Mouse (Mus musculus): ENCODE measurements around the gene Olfr504. TPM values are rescaled to one million over a fixed set of nuclear protein-coding genes. Genes with fewer than 3 reads are reported as not detected.
"Not testable (repeated sequence)": the region's sequence is repeated elsewhere in the genome, so short reads cannot be mapped to it uniquely, and the experiment has no call there.

Olfr504 gene
- not detected in 2 replicates for polyA plus RNA-seq (2016; fragmentation: Nextera tagmentation; extraction: Ambion mirVana)

DNA sequence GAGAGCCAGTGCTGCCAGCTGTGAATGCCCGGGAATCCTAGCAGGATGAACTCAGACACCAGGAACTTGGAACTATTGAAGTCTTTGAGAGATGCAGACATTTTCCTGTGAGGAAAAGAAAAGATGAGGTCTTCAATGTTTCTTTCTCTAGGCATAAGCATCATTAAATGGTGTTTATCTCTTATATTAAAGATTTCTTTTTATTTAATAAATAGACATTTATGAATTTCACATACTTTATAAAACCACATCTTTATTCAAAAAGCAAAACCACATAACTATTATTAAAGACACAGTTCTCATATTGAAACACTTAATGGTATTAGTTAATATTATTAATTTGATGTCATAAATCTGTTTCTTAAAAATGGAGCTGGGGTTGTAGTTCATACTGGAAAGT lies at the start of gene Olfr504:
Gene Olfr504 (minus strand): TSS at position 101 of the 400 bp plus-strand sequence.
- no peaks in the 10 kb centered on the region for H3K4me1 ChIP-seq
- no peaks in the 10 kb centered on the region for H3K9me3 ChIP-seq (replicated peaks)
- ATAC-seq = no peak
- no peak within 1 kb of the TSS for H3K9ac ChIP-seq
- H3K27ac ChIP-seq = no peak within 1 kb of the TSS
- H3K27me3 ChIP-seq (replicated peaks) = no peaks in the 10 kb centered on the region
- H3K4me3 ChIP-seq = no peak within 1 kb of the TSS
- no peaks in the 10 kb centered on the region for H3K36me3 ChIP-seq
- 59% methylated on average over 1 of the region's 1 CpGs for WGBS (ENCODE audit: insufficient replicate concordance)
- H3K4me2 ChIP-seq = no peak within 1 kb of the TSS

DNA sequence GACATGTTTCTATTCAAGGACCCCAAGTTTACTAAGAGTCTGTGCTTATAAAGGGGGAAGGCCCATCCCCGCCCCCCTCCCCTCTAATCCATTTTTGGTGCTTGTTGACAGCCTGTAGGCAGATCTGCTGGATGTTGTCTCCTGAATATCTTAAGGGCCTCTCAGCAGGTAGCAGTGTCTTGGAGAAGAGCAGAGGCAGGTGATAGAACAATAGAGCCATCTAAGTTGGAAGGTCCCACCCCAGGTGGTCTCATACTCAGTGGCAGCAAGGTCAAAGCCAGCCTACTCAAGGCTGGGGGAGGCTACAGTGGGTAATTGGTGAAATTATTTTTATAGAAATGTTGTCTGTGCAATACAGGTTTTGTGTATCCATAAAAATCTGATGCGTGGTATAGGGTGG lies 48.5 kb upstream of the Olfr504 start:
- no peaks in the 10 kb centered on the region for H3K9me3 ChIP-seq (replicated peaks)
- 59% methylated on average over 2 of the region's 2 CpGs for WGBS (ENCODE audit: insufficient replicate concordance)

DNA sequence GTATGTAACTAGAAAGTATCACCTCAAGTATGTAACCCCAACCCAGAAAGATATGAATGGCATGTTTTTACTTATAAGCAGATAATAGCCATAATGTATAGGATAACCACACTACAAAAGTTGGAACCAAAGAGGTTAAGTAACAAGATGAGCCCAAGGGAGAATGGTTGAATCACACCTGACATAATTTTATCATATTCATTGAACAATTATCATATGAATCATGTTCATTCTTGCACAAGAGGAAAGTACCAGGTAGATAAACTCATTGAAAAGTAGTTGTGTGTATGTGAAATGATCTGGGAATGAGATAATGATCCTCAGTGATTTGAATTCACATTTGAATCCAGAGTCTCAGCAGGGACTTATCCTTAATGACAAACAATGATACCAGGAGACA lies 44.9 kb upstream of the Olfr504 start, which contains the start of gene Olfr506:
Gene Olfr506 (plus strand): TSS at position 301 of the 400 bp plus-strand sequence.
- H3K9me3 ChIP-seq (replicated peaks) = no peaks in the 10 kb centered on the region
- H3K4me3 ChIP-seq = no peak within 1 kb of the TSS
- H3K27me3 ChIP-seq (replicated peaks) = no peaks in the 10 kb centered on the region
- H3K4me1 ChIP-seq = no peaks in the 10 kb centered on the region
- H3K36me3 ChIP-seq = no peaks in the 10 kb centered on the region
- H3K27ac ChIP-seq = no peak within 1 kb of the TSS
- no peak within 1 kb of the TSS for H3K4me2 ChIP-seq
- ATAC-seq = no peak
- H3K9ac ChIP-seq = no peak within 1 kb of the TSS

More for the DNA sequence above, 48.5 kb upstream of the Olfr504 start:
- Histone ChIP-seq H3K27me3 (replicated peaks) (no peaks in the 10 kb centered on the region), H3K4me1 (no peaks in the 10 kb centered on the region), H3K9ac (no peak overlapping the region), H3K4me2 (no peak overlapping the region), H3K27ac (no peak overlapping the region), H3K4me3 (no peak overlapping the region), H3K36me3 (no peaks in the 10 kb centered on the region)
- no peak for ATAC-seq

DNA sequence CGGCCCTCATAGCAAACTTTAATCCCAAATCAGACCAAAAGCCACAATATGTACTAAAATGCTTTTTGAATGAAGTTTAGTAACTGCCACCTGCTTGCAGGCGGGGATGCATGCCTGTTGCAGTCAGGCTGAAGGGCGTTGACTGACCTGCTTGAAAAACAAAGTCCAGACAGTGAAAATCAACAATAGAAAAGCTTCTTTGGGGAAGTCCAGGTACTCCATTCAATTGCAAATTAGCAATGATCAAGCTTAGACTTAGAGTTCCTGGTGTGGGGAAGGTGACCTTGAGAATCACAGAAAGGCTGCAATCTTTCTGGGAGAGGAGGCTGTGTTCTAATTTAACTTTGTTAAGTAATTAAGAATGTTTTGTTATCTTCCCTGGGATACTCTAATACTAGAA lies 36.3 kb upstream of the Olfr504 start:
- WGBS (ENCODE audit: insufficient replicate concordance) = 61% methylated on average over 3 of the region's 3 CpGs
- ATAC-seq = not testable (repeated sequence)

DNA sequence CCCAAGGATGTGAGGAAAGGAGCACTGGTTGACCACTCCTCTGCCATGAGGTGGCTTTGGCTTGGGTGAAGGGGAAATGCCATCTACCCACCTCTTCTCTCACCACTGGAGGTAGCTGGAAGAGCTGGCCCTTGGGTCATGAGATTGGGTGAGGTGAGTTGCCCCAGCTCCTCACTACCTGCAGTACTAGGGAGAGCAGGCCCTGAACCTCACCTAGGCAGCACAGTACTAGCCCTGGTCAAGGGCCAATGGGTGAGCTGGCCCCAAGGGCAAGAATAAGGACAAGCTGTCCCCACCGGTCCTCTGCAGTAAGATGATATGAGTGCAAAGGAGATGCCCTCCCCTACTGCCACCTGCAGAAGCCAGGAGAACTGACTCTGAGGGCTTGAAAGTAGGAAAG lies 24.2 kb upstream of the Olfr504 start:
- ATAC-seq = no peak
- Histone ChIP-seq H3K4me2 (no peak overlapping the region), H3K4me1 (no peaks in the 10 kb centered on the region)

More for the DNA sequence above, 36.3 kb upstream of the Olfr504 start:
- not testable (repeated sequence) for H3K27ac ChIP-seq; H3K9ac ChIP-seq; H3K36me3 ChIP-seq; H3K4me3 ChIP-seq; H3K4me2 ChIP-seq; H3K4me1 ChIP-seq; H3K27me3 ChIP-seq (replicated peaks)
- peaks cover 11% of the 10 kb centered on the region; the same call in 1 of the 2 replicates for H3K9me3 ChIP-seq (replicated peaks)

DNA sequence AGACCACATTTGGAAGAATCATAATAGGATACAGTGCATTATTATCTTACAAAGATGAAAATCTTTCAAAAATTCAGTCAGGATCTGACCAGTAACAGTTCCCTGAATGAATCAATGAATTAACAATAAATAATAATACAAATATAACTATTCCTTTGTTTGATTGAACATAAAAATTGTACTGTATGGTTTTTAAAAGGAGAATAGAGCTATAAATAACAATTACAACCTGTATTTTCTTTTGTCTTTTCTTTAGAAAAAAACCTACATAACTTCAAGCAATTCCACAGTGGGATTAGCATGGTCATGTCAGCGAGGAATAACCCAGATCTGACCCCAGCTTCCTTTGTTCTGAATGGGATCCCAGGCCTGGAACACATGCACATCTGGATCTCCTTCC lies 21.4 kb downstream of the Olfr504 start, which contains the start of gene Olfr503:
Gene Olfr503 (plus strand): TSS at position 301 of the 400 bp plus-strand sequence.
- H3K36me3 ChIP-seq; H3K27me3 ChIP-seq (replicated peaks); H3K4me1 ChIP-seq; H3K4me3 ChIP-seq; H3K9me3 ChIP-seq (replicated peaks); H3K9ac ChIP-seq; H3K4me2 ChIP-seq; H3K27ac ChIP-seq; ATAC-seq: not testable (repeated sequence)
- 24% methylated on average over 1 of the region's 1 CpGs for WGBS (ENCODE audit: insufficient replicate concordance)

More for the DNA sequence above, 24.2 kb upstream of the Olfr504 start:
- no peak overlapping the region for H3K4me3 ChIP-seq
- no peak overlapping the region for H3K9ac ChIP-seq
- H3K36me3 ChIP-seq = no peaks in the 10 kb centered on the region
- WGBS (ENCODE audit: insufficient replicate concordance) = 76% methylated on average over 1 of the region's 1 CpGs
- H3K9me3 ChIP-seq (replicated peaks) = 0 out of 2 replicates have a peak, but pooled peaks cover 4% of the 10 kb centered on the region
- no peak overlapping the region for H3K27ac ChIP-seq
- no peaks in the 10 kb centered on the region for H3K27me3 ChIP-seq (replicated peaks)

DNA sequence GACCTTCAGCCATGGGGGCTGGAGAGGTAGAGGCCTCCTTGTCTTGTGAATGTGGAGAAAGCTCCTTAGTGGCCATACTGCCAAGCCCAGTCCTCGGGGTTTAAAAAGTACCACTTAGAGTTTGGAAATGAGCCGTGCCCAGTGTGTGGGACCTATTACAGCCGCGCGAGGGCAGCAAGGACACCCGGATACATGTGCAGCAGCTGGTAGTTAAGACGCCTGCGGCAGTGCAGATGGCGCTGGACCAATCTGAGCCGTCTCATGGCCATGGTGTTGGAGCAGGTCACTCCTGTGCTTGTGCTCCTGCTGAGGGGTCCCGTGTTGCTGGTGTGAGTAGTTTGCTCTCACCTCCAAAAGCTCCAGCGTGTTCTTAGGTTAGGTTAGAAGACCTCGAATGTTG lies 23.2 kb downstream of the Olfr504 start:
- H3K4me3 ChIP-seq = no peak overlapping the region
- H3K9ac ChIP-seq = no peak overlapping the region
- no peaks in the 10 kb centered on the region for H3K27me3 ChIP-seq (replicated peaks)
- H3K27ac ChIP-seq = no peak overlapping the region
- no peaks in the 10 kb centered on the region for H3K36me3 ChIP-seq
- H3K4me2 ChIP-seq = no peak overlapping the region
- H3K4me1 ChIP-seq = no peaks in the 10 kb centered on the region
- H3K9me3 ChIP-seq (replicated peaks) = peaks cover 6% of the 10 kb centered on the region
- ATAC-seq = no peak
- WGBS (ENCODE audit: insufficient replicate concordance) = 68% methylated on average over 13 of the region's 13 CpGs

DNA sequence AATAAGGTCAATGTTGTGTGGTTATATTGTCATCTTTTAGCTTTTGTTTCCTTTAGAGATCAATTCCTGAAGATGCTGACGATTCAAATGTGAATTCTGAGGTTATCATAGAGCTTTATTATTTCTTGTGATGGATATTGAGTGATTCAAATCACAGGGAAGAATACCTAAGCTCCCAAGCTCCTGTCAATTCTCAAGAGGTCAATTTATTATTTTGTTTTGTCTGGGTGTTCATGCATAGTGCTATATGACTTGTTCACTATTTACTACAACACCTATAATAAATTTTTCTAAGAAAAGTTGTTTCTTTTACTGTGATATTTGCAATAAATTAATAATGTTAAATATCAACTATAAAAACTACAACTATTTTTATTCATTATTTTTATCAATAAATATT lies 40.6 kb downstream of the Olfr504 start, which contains the start of gene Olfr502:
Gene Olfr502 (minus strand): TSS at position 101 of the 400 bp plus-strand sequence.
- no peak within 1 kb of the TSS for H3K27ac ChIP-seq
- H3K4me3 ChIP-seq = no peak within 1 kb of the TSS
- no peaks in the 10 kb centered on the region for H3K27me3 ChIP-seq (replicated peaks)
- H3K9ac ChIP-seq = no peak within 1 kb of the TSS
- ATAC-seq = no peak
- H3K4me1 ChIP-seq = no peaks in the 10 kb centered on the region
- H3K9me3 ChIP-seq (replicated peaks) = peaks cover 8% of the 10 kb centered on the region; the same call in 1 of the 2 replicates
- WGBS (ENCODE audit: insufficient replicate concordance) = 39% methylated on average over 1 of the region's 1 CpGs
- H3K4me2 ChIP-seq = no peak within 1 kb of the TSS
- H3K36me3 ChIP-seq = no peaks in the 10 kb centered on the region

Other genes with a start within 250 kb of the Olfr504 start
- gene Olfr492, start 242.1 kb downstream of the Olfr504 start, polyA plus RNA-seq (2016; fragmentation: Nextera tagmentation; extraction: Ambion mirVana) = not detected in 2 replicates
- gene Olfr493, start 218.8 kb downstream of the Olfr504 start, polyA plus RNA-seq (2016; fragmentation: Nextera tagmentation; extraction: Ambion mirVana) = not detected in 2 replicates
- not detected in 2 replicates for gene Olfr494, start 200.5 kb downstream of the Olfr504 start, polyA plus RNA-seq (2016; fragmentation: Nextera tagmentation; extraction: Ambion mirVana)
- gene Olfr495, start 172.6 kb downstream of the Olfr504 start, polyA plus RNA-seq (2016; fragmentation: Nextera tagmentation; extraction: Ambion mirVana) = not detected in 2 replicates
- not detected in 2 replicates for gene Olfr497, start 145.4 kb downstream of the Olfr504 start, polyA plus RNA-seq (2016; fragmentation: Nextera tagmentation; extraction: Ambion mirVana)
- not detected in 2 replicates for gene Olfr498, start 100.5 kb downstream of the Olfr504 start, polyA plus RNA-seq (2016; fragmentation: Nextera tagmentation; extraction: Ambion mirVana)
- not detected in 2 replicates for gene Olfr502, start 40.7 kb downstream of the Olfr504 start, polyA plus RNA-seq (2016; fragmentation: Nextera tagmentation; extraction: Ambion mirVana)
- gene Olfr503, start 21.3 kb downstream of the Olfr504 start, polyA plus RNA-seq (2016; fragmentation: Nextera tagmentation; extraction: Ambion mirVana) = not detected in 2 replicates
- not detected in 2 replicates for gene Olfr506, start 45.0 kb upstream of the Olfr504 start, polyA plus RNA-seq (2016; fragmentation: Nextera tagmentation; extraction: Ambion mirVana)
- not detected in 2 replicates for gene Olfr507, start 56.0 kb upstream of the Olfr504 start, polyA plus RNA-seq (2016; fragmentation: Nextera tagmentation; extraction: Ambion mirVana)
- gene Olfr508, start 64.2 kb upstream of the Olfr504 start, polyA plus RNA-seq (2016; fragmentation: Nextera tagmentation; extraction: Ambion mirVana) = not detected in 2 replicates
- not detected in 2 replicates for gene Olfr509, start 86.1 kb upstream of the Olfr504 start, polyA plus RNA-seq (2016; fragmentation: Nextera tagmentation; extraction: Ambion mirVana)
- not detected in 2 replicates for gene Olfr510, start 100.6 kb upstream of the Olfr504 start, polyA plus RNA-seq (2016; fragmentation: Nextera tagmentation; extraction: Ambion mirVana)
- not detected in 2 replicates for gene Olfr512, start 147.5 kb upstream of the Olfr504 start, polyA plus RNA-seq (2016; fragmentation: Nextera tagmentation; extraction: Ambion mirVana)
- gene Olfr513, start 185.2 kb upstream of the Olfr504 start, polyA plus RNA-seq (2016; fragmentation: Nextera tagmentation; extraction: Ambion mirVana) = not detected in 2 replicates